Mouse (Mus musculus) spleen, adult 2 months (tissue): Measurements from ENCODE around the gene Cadps.

Source experiments
- CTCF ChIP-seq: fragments of 200-500 bp; IDR thresholded peaks from 2 replicates; pipeline ENCODE4 v1.5.1; 2011; ENCODE audit warnings: mild to moderate bottlenecking, inconsistent platforms; ENCODE audit not compliant: insufficient read depth, insufficient read length, insufficient replicate concordance; ENCODE audit errors: extremely low read depth
- POLR2A ChIP-seq: fragments of 200-500 bp; IDR thresholded peaks from 2 replicates; pipeline ENCODE4 v1.6.1; 2011; ENCODE audit warnings: low read depth, low read length, inconsistent platforms

GRCm38 (mm10) chr14:12595326-12595725, 227.6 kb downstream of the Cadps start:
- TF ChIP-seq POLR2A (no peak), CTCF (no peak)
